Mouse (Mus musculus): ENCODE results near the gene Ccdc186. TPM values are rescaled to one million over a fixed set of nuclear protein-coding genes. Genes with fewer than 3 reads are reported as not detected.
"Not testable (repeated sequence)": the region's sequence is repeated elsewhere in the genome, so short reads cannot be mapped to it uniquely, and the experiment has no call there.

Ccdc186 gene
- polyA plus RNA-seq, 1 experiment from 2014 or later: 20.2 TPM

- H3K4me1 ChIP-seq (ENCODE audit: control insufficient read depth, insufficient read depth, low read depth, low read length): no peaks in the 10 kb centered on the region
- no peak overlapping the region for H3K9ac ChIP-seq (ENCODE audit: low read depth, low read length)
Observed at GRCm38 (mm10) chr19:56762686-56763085, 59.3 kb downstream of the Ccdc186 start.

DNA sequence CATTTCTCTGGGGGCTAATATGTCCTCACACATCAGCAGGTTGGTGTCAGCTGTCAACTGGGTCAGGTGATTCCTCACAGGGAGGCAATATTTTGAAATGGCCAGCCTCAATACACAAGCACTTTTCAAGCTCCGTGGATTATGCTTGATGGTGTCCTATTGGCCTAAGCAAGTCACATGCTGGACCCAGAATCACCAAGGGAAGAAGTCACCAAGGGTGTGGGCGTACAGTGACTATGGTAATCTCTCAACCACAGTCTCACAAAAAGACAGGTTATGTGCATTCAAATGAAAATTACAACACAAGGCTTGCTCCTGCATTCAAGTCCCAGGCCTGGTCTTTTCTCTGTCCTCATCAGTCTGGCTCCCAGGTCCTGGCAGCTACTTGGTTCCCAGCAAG is 60.3 kb downstream of the Ccdc186 start:
- ATAC-seq: no peak
- Histone ChIP-seq H3K27me3 (replicated peaks; ENCODE audit: control insufficient read depth, insufficient read depth, low read length) (no peaks in the 10 kb centered on the region), H3K4me2 (ENCODE audit: low read length) (no peak overlapping the region), H3K4me1 (ENCODE audit: control insufficient read depth, insufficient read depth, low read depth, low read length) (no peaks in the 10 kb centered on the region), H3K4me3 (ENCODE audit: low read length) (no peak overlapping the region), H3K27ac (ENCODE audit: low read depth, low read length) (no peak overlapping the region), H3K9me3 (ENCODE audit: control insufficient read depth, low read length) (peaks cover 2% of the 10 kb centered on the region; the same call in 1 of the 2 replicates), H3K36me3 (ENCODE audit: control insufficient read depth, insufficient read depth, low read length) (no peaks in the 10 kb centered on the region), H3K9ac (ENCODE audit: low read depth, low read length) (no peak overlapping the region)
- WGBS: 79% methylated on average over 2 of the region's 2 CpGs

More at GRCm38 (mm10) chr19:56762686-56763085, 59.3 kb downstream of the Ccdc186 start:
- Histone ChIP-seq H3K4me2 (ENCODE audit: low read length) (no peak overlapping the region), H3K27ac (ENCODE audit: low read depth, low read length) (no peak overlapping the region), H3K4me3 (ENCODE audit: low read length) (no peak overlapping the region), H3K36me3 (ENCODE audit: control insufficient read depth, insufficient read depth, low read length) (no peaks in the 10 kb centered on the region), H3K27me3 (replicated peaks; ENCODE audit: control insufficient read depth, insufficient read depth, low read length) (no peaks in the 10 kb centered on the region), H3K9me3 (ENCODE audit: control insufficient read depth, low read length) (peaks cover 4% of the 10 kb centered on the region; the same call in 1 of the 2 replicates)
- WGBS: 91% methylated on average over 4 of the region's 4 CpGs
- ATAC-seq: no peak

GRCm38 (mm10) chr19:56761096-56761495 is 60.9 kb downstream of the Ccdc186 start:
- 89% methylated on average over 5 of the region's 5 CpGs for WGBS
- ATAC-seq: no peak
- no peak overlapping the region for H3K27ac ChIP-seq (ENCODE audit: low read depth, low read length)

GRCm38 (mm10) chr19:56760306-56760940 is 61.6 kb downstream of the Ccdc186 start:
- H3K36me3 ChIP-seq (ENCODE audit: control insufficient read depth, insufficient read depth, low read length): no peaks in the 10 kb centered on the region
- H3K27ac ChIP-seq (ENCODE audit: low read depth, low read length): no peak overlapping the region
- H3K4me2 ChIP-seq (ENCODE audit: low read length): no peak overlapping the region
- ATAC-seq: no peak
- H3K4me3 ChIP-seq (ENCODE audit: low read length): no peak overlapping the region
- WGBS: 83% methylated on average over 8 of the region's 8 CpGs
- H3K9me3 ChIP-seq (ENCODE audit: control insufficient read depth, low read length): no peaks in the 10 kb centered on the region
- H3K27me3 ChIP-seq (replicated peaks; ENCODE audit: control insufficient read depth, insufficient read depth, low read length): no peaks in the 10 kb centered on the region
- H3K4me1 ChIP-seq (ENCODE audit: control insufficient read depth, insufficient read depth, low read depth, low read length): no peaks in the 10 kb centered on the region
- no peak overlapping the region for H3K9ac ChIP-seq (ENCODE audit: low read depth, low read length)

More at GRCm38 (mm10) chr19:56761096-56761495, 60.9 kb downstream of the Ccdc186 start:
- Histone ChIP-seq H3K36me3 (ENCODE audit: control insufficient read depth, insufficient read depth, low read length) (no peaks in the 10 kb centered on the region), H3K9me3 (ENCODE audit: control insufficient read depth, low read length) (no peaks in the 10 kb centered on the region), H3K4me3 (ENCODE audit: low read length) (no peak overlapping the region), H3K9ac (ENCODE audit: low read depth, low read length) (no peak overlapping the region), H3K27me3 (replicated peaks; ENCODE audit: control insufficient read depth, insufficient read depth, low read length) (no peaks in the 10 kb centered on the region), H3K4me1 (ENCODE audit: control insufficient read depth, insufficient read depth, low read depth, low read length) (no peaks in the 10 kb centered on the region), H3K4me2 (ENCODE audit: low read length) (no peak overlapping the region)

GRCm38 (mm10) chr19:56759740-56760139 is 62.2 kb downstream of the Ccdc186 start:
- H3K9ac ChIP-seq (ENCODE audit: low read depth, low read length): no peak overlapping the region
- no peaks in the 10 kb centered on the region for H3K9me3 ChIP-seq (ENCODE audit: control insufficient read depth, low read length)
- H3K4me2 ChIP-seq (ENCODE audit: low read length): no peak overlapping the region
- H3K4me3 ChIP-seq (ENCODE audit: low read length): no peak overlapping the region
- H3K36me3 ChIP-seq (ENCODE audit: control insufficient read depth, insufficient read depth, low read length): no peaks in the 10 kb centered on the region
- ATAC-seq: no peak
- H3K27ac ChIP-seq (ENCODE audit: low read depth, low read length): no peak overlapping the region
- no peaks in the 10 kb centered on the region for H3K27me3 ChIP-seq (replicated peaks; ENCODE audit: control insufficient read depth, insufficient read depth, low read length)
- no peaks in the 10 kb centered on the region for H3K4me1 ChIP-seq (ENCODE audit: control insufficient read depth, insufficient read depth, low read depth, low read length)
- WGBS: 87% methylated on average over 4 of the region's 4 CpGs

DNA sequence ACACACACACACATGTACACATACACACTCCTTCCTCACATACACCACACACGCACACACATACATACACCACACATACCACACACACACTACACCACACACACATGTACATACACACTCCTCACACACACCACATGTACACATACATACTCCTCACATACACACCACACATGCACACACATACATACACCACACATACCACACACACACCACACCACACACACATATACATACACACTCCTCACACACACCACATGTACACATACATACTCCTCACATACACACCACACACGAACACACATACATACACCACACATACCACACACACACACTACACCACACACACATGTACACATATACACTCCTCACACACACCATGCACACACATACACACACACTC is 63.7 kb downstream of the Ccdc186 start:
- Histone ChIP-seq H3K9me3 (ENCODE audit: control insufficient read depth, low read length) (no peaks in the 10 kb centered on the region), H3K4me3 (ENCODE audit: low read length) (no peak overlapping the region), H3K9ac (ENCODE audit: low read depth, low read length) (no peak overlapping the region), H3K36me3 (ENCODE audit: control insufficient read depth, insufficient read depth, low read length) (no peaks in the 10 kb centered on the region), H3K27me3 (replicated peaks; ENCODE audit: control insufficient read depth, insufficient read depth, low read length) (no peaks in the 10 kb centered on the region), H3K27ac (ENCODE audit: low read depth, low read length) (no peak overlapping the region), H3K4me1 (ENCODE audit: control insufficient read depth, insufficient read depth, low read depth, low read length) (no peaks in the 10 kb centered on the region), H3K4me2 (ENCODE audit: low read length) (no peak overlapping the region)
- WGBS: 94% methylated on average over 2 of the region's 2 CpGs
- ATAC-seq: no peak

DNA sequence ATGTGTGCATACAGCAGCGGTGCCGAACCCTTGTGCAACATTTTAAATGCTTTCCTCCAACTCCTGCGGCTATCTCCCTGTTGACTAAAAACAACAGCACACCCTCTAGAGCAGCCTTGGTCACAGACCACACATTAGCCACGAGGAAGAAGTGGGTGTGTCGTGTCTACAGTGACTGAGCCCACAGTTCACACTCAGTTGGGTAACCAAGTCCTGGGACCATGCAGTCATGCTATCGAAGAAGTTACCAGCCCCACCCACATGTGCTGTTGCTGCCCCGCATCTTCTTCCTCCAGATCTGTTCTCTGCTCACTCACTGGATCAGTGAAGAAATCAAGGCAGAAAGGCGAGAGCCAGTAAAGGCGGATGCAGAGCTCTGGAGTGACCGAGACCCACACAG is 65.6 kb downstream of the Ccdc186 start:
- Histone ChIP-seq H3K27ac (ENCODE audit: low read depth, low read length) (no peak overlapping the region), H3K9me3 (ENCODE audit: control insufficient read depth, low read length) (no peaks in the 10 kb centered on the region), H3K4me1 (ENCODE audit: control insufficient read depth, insufficient read depth, low read depth, low read length) (no peaks in the 10 kb centered on the region), H3K4me3 (ENCODE audit: low read length) (no peak overlapping the region), H3K27me3 (replicated peaks; ENCODE audit: control insufficient read depth, insufficient read depth, low read length) (no peaks in the 10 kb centered on the region), H3K9ac (ENCODE audit: low read depth, low read length) (no peak overlapping the region), H3K4me2 (ENCODE audit: low read length) (no peak overlapping the region), H3K36me3 (ENCODE audit: control insufficient read depth, insufficient read depth, low read length) (no peaks in the 10 kb centered on the region)
- WGBS: 88% methylated on average over 10 of the region's 10 CpGs
- no peak for ATAC-seq

DNA sequence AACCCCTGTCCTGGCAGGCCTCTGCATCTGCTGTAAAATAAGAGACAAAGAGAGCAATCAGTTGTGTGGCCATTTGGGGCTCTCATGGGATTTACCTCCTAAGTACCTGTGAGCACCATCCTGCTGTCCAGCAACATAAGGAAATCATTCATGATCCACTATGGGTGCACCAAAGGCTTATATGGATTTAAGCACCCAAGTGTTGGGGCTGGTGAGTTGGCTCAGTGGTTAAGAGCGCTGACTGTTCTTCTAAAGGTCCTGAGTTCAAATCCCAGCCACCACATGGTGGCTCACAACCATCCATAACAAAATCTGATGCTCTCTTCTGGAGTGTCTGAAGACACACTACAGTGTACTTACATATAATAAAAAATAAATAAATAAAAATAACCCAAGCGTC is 67.5 kb downstream of the Ccdc186 start:
- H3K4me3 ChIP-seq (ENCODE audit: low read length); H3K27ac ChIP-seq (ENCODE audit: low read depth, low read length); H3K9ac ChIP-seq (ENCODE audit: low read depth, low read length); H3K4me1 ChIP-seq (ENCODE audit: control insufficient read depth, insufficient read depth, low read depth, low read length); H3K4me2 ChIP-seq (ENCODE audit: low read length); H3K27me3 ChIP-seq (replicated peaks; ENCODE audit: control insufficient read depth, insufficient read depth, low read length); H3K36me3 ChIP-seq (ENCODE audit: control insufficient read depth, insufficient read depth, low read length); H3K9me3 ChIP-seq (ENCODE audit: control insufficient read depth, low read length); ATAC-seq: not testable (repeated sequence)
- 95% methylated on average over 2 of the region's 2 CpGs for WGBS

GRCm38 (mm10) chr19:56750709-56751108 is 71.3 kb downstream of the Ccdc186 start:
- Histone ChIP-seq H3K9ac (ENCODE audit: low read depth, low read length) (no peak overlapping the region), H3K4me3 (ENCODE audit: low read length) (no peak overlapping the region), H3K27me3 (replicated peaks; ENCODE audit: control insufficient read depth, insufficient read depth, low read length) (no peaks in the 10 kb centered on the region), H3K4me1 (ENCODE audit: control insufficient read depth, insufficient read depth, low read depth, low read length) (no peaks in the 10 kb centered on the region), H3K27ac (ENCODE audit: low read depth, low read length) (no peak overlapping the region), H3K36me3 (ENCODE audit: control insufficient read depth, insufficient read depth, low read length) (no peaks in the 10 kb centered on the region), H3K9me3 (ENCODE audit: control insufficient read depth, low read length) (no peaks in the 10 kb centered on the region), H3K4me2 (ENCODE audit: low read length) (no peak overlapping the region)
- 16% methylated on average over 4 of the region's 4 CpGs for WGBS
- no peak for ATAC-seq
